8 mouse cellular contexts compared by ENCODE assay signal in genomic region chr2:26516275-26516674, GRCm38 (mm10). TPM values are rescaled to one million over a fixed set of nuclear protein-coding genes. Genes with fewer than 3 reads are reported as not detected.
A peak's percentile ranks its signal among the peaks of the same experiment; 100 is the strongest.
DNase-seq lines count a peak whose midpoint lies in the region; ATAC-seq and TF ChIP-seq lines count a peak whose summit lies in the region.

Gene Notch1 (minus strand): TSS chr2:26516663.

- POLR2A ChIA-PET in Patski (lab: Charles Lee): interaction anchor here (0.6 to 1.6 kb wide), 2 partner anchors 9 to 33 kb away, joined by 3 to 5 read pairs; no protein-coding TSS in a partner anchor

- H3K4me3 ChIP-seq in forebrain, embryonic 13.5 days: no peak within 1 kb of the TSS
- H3K4me3 ChIP-seq in midbrain, embryonic 13.5 days (replicated peaks): no peak within 1 kb of the TSS

- no peak for TF ChIP-seq CTCF in Patski (IDR thresholded peaks at IDR 0.05)

- no peak within 1 kb of the TSS for H3K9ac ChIP-seq in forebrain, embryonic 13.5 days
- no peak within 1 kb of the TSS for H3K9ac ChIP-seq in midbrain, embryonic 13.5 days (replicated peaks)

- no peak within 1 kb of the TSS for H3K27ac ChIP-seq in forebrain, embryonic 13.5 days
- H3K27ac ChIP-seq in midbrain, embryonic 13.5 days: no peak within 1 kb of the TSS

- DNase-seq in 416B (ENCODE audit: low read depth): peak; percentile 17
- DNase-seq in Patski (ENCODE audit: low read depth, low spot score): peak; percentile 89
- DNase-seq in heart, postnatal 36 days: peak; percentile 72 to 79
- DNase-seq in kidney, postnatal 4 days: peak; percentile 77 to 84
- no peak for DNase-seq in right cerebral cortex, adult 18-20 months
- DNase-seq in T-cell, adult 2 months (ENCODE audit: low spot score): no peak

- CTCF ChIA-PET in Patski (lab: Charles Lee): interaction anchor here (1.0 to 1.5 kb wide), 4 partner anchors 8 to 45 kb away, joined by 3 to 5 read pairs (median 3); no protein-coding TSS in a partner anchor

- no peaks in the 10 kb centered on the region for H3K27me3 ChIP-seq in Patski
- H3K27me3 ChIP-seq in forebrain, embryonic 13.5 days: no peaks in the 10 kb centered on the region
- no peaks in the 10 kb centered on the region for H3K27me3 ChIP-seq in midbrain, embryonic 13.5 days

- WGBS in forebrain, embryonic 13.5 days: 67% methylated on average over 12 of the region's 12 CpGs
- 66% methylated on average over 12 of the region's 12 CpGs for WGBS in midbrain, embryonic 13.5 days

- peak; percentile 49 for ATAC-seq in Patski
- ATAC-seq in forebrain, embryonic 13.5 days: no peak
- ATAC-seq in midbrain, embryonic 13.5 days: no peak

- in situ Hi-C loops in Patski (cut with MboI; ENCODE audit: low pct_unique_long_range_greater_than_20kb): no loop called here

- peaks cover 15% of the 10 kb centered on the region for H3K4me1 ChIP-seq in forebrain, embryonic 13.5 days
- peaks cover 13% of the 10 kb centered on the region for H3K4me1 ChIP-seq in midbrain, embryonic 13.5 days (replicated peaks)

- no peaks in the 10 kb centered on the region for H3K9me3 ChIP-seq in forebrain, embryonic 13.5 days (replicated peaks)
- H3K9me3 ChIP-seq in midbrain, embryonic 13.5 days: no peaks in the 10 kb centered on the region

- H3K4me2 ChIP-seq in forebrain, embryonic 13.5 days: no peak within 1 kb of the TSS
- H3K4me2 ChIP-seq in midbrain, embryonic 13.5 days (replicated peaks): no peak within 1 kb of the TSS

- intact Hi-C loops in heart, postnatal 36 days (cut with DNase I): no loop called here

- H3K36me3 ChIP-seq in forebrain, embryonic 13.5 days (ENCODE audit: poor library complexity, severe bottlenecking): no peaks in the 10 kb centered on the region
- H3K36me3 ChIP-seq in midbrain, embryonic 13.5 days: no peaks in the 10 kb centered on the region

RNA-seq across cellular contexts. Expression of gene Notch1, which starts in this region (rescaled TPM):
- 7.6 TPM for polyA plus RNA-seq in Patski (2021)
- polyA plus RNA-seq in forebrain, embryonic 13.5 days (2015; fragmentation: Nextera tagmentation; extraction: Ambion mirVana): 28.1 and 32.8 TPM in 2 replicates
- total RNA-seq in heart, postnatal 36 days (2021): 10 to 100 TPM; 29.5 to 34.0 TPM
- polyA plus RNA-seq in midbrain, embryonic 13.5 days (2015; fragmentation: Nextera tagmentation; extraction: Ambion mirVana): 21.4 and 27.9 TPM in 2 replicates

Comparison
In these comparisons a context has a peak if more than half of its experiments do, and no peak if none do; other contexts are left out.
1. DNase-seq: peak in 416B (single experiment), Patski (single experiment), heart, postnatal 36 days (2 of 2) and kidney, postnatal 4 days (2 of 2); none in right cerebral cortex, adult 18-20 months (single experiment) and T-cell, adult 2 months (single experiment).